Mouse (Mus musculus): ENCODE measurements around the gene Sh3rf1.

DNA sequence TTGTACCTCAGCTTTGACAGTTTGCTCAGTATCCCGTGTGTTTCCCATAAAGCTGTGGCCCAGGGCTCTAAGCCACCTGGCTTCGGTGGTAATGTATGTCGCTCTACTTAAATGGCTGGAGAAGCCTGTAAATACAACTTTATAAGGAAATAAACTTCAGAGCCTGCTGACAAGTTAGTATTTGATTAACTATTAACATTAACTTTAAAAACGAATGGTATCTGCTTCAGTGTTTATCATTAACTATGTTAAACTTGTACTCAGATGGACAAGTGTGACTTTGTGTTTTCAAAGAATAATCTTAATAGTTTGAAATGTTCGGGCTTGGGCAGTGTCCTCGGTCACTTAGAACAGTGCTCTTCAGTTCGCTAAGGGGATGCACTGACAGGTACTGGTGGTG, 151.5 kb downstream of the Sh3rf1 start:
- TF ChIP-seq EP300 (optimal IDR thresholded peaks at IDR 0.05) = no peak
- TF ChIP-seq CTCF (IDR thresholded peaks at IDR 0.05; ENCODE audit: low read depth) = no peak
